Mouse (Mus musculus) retina, embryonic 14.5 days (tissue): ENCODE measurements around the gene Coro2b.

ENCODE experiments used
- DNase-seq: peaks from one replicate; pipeline ENCODE4 v3.0.0-alpha.2; 2015; ENCODE audit warnings: low spot score

Gene Coro2b

DNA sequence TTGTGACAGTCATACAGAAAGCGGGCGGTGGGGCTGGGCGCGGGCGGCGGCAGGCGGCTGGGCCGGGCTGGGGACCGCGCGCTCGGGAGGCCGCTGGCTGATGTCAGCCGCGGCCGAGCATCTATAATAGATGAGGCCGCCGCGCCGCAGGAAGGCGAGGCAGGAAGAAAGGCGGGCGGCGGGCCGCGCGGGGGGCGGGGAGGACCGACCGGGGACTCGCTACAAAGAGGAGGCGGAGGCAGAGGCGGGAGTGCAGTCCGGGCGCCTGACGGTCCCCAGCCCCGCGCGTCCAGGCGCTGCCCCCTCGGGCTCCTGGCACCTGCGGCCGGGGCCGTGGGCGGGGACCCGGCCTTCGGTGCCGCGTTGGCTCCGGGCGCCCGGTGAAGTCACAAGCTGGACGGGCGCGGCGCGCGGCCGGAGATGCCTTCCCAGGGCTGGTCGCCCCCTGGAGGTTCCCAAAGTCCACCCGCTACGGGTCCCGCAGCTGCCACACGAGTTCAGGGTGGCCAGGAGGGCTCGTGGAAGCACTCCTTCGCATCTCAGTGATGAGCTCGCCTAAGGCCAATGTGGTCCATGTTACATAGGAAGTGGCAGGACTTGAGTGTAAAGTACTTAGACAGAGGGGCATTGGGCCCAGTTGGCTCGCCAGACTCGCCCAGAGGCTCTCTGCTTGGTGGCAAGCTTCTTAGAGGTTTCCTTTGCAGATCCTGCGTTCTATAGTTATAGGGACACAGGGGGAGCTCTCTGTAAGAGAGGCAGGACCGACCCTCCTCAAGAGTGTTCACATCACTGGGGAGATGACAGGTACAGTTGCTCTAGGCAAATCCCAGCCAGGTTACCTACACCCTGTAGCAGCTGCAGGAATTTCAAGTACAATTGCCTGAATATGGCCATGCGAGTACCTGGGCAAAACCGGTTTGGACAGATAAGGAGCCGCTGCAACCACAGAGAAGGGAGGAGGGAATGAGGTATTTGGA is at the start of gene Coro2b:
TSS of gene Coro2b (minus strand) at position 390 of the 977 bp plus-strand sequence.
- peak; percentile 80 for DNase-seq

DNA sequence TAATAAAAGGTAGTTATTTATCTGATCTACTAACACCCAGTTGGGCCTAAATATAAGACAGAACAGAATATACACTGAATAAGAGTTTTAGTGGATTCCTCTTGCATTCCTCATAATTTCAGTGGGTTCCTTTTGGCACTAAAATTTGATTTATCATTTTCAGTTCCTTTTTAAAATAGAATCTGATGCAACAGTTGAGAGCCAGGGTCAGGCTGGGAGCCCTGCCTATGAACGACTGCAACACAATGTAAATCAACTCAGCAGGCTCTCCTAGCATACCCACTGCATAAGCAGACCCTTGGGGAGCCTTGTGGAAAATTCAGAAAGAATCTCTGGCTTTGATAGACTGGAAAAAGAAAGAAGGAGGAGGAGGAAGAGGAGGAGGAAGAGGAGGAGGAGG is 40.7 kb upstream of the Coro2b start:
- no peak for DNase-seq

DNA sequence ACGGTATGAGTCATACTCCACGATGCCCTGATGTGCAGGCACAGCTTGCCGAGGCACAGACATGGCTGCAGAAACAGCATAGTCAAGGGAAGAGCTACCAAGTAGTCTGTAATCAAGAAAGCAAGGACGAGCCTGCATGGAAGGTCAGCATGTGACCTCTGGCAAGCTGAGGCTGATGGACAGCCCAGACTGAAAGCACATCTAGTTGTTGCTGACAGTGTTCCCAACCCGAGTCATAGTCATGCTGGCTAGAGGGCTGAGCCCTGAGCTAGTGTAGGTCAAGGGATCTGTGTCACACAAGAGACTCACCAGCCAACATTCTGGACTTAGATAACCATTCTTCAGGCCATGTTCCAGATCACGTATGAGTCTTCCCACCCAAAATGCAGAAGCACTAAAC is 32.3 kb upstream of the Coro2b start:
- DNase-seq = no peak

DNA sequence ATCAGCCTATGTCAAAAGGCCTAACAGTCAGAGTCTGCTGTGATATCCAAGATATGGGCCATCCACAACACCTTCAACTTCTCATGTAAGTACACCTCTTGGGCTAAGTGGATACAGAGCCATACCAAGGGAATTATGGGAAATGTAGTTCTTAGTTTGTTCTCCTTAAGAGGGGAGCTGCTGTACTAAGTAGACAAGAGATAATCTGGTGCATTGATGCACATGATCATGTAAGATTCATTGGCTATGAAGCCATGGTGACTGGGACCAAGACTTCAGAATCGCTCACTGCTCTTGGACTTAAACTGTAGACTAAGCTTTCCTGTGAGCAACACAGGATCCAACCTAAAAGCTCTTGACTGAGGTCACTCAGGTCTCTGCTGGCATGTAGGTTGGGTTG is 31.0 kb upstream of the Coro2b start:
- DNase-seq = no peak

DNA sequence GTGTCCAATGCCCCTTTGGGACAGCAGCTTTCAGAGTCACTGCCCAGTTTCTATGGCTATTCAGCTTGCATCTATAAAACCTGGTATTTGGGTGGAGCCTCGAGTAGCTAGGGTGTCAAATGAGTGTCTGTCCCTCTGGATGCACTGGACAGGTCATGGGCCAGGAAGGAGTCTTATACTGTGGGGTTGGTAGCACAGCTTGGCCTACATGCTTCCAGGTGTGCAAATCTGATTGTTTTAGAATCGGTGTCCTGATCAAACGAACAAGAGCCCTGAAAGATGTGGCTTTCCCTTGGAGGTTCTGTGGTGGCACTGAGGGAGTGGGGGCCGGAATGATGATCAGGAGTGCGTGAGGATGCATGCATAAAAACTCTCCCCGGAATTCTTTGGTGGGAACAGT is 25.4 kb upstream of the Coro2b start:
- DNase-seq = no peak

DNA sequence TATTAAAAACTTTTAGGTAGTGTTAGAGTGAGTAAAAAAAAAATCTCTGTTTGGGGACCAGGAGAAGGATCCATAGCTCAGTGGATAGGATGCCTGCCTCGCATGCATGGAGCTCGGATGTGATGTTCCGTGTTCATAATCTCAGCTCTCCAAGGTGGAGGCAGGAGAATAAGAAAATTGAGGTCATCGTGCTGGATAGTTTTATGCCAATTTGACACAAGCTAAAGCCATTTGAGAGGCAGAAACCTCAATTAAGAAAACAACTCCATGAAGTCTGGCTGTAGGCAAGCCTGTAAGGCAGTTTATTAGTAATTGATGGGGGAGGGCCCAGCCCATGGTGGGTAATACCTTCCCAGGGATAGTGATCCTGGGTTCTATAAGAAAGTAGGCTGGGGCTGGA is 23.6 kb upstream of the Coro2b start:
- DNase-seq = no peak

DNA sequence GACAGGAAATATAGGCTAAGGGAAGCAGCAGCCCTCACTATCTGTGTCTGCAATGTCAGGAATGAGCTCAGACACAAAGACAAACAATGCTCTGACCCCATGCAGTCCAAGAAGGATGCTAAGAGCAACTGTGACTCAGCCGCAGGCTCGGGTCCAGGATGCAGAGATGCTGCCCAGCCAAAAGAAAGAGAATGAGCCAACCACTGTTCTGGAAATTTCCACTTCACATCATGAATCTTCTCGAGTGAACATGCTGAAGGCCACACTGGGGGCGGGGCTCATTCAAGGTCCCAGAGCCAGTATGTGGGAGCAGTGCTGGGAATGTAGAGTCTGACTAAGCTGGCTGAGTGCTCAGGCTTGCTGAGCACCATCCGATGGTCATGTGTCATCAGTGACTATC is 23.2 kb upstream of the Coro2b start:
- no peak for DNase-seq

DNA sequence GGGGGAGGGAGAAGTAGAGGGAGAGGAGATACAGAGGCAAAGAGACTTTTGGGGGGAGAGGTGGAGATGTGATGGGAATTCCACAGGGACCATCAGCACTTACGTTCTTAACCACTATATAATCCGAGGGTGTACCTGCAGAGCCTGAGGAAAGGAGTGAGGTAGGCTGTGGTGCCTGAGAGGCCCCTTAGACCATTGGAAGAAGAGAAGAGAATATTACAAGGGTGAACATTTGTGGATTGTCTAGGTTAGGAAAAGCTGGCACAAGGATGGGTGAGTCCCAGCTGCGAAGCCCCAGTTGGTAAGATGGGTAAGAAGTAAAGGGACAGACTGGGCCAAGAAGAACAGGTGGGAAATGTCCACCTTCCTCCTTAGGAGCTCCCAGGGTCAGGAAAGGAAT is 22.6 kb upstream of the Coro2b start:
- no peak for DNase-seq

DNA sequence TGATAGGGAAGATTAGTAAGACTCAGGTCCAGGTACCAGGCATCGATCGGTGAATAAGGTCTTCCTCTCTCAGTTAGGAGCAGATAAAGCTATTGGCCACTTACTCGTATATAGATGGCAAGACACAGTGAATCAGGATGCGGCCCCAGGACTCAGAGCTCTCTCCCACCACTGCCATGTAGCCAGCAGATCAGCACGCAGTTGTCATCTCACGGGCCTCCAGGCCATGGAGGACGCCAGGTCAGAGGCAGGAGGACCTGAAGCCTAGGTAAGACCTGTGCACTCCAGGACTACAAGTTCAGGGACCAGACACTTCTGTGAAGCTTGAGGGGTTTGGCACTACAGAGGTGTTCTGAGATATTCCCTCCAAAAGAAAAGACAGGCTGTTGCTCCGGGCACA is 21.2 kb upstream of the Coro2b start:
- DNase-seq = no peak

DNA sequence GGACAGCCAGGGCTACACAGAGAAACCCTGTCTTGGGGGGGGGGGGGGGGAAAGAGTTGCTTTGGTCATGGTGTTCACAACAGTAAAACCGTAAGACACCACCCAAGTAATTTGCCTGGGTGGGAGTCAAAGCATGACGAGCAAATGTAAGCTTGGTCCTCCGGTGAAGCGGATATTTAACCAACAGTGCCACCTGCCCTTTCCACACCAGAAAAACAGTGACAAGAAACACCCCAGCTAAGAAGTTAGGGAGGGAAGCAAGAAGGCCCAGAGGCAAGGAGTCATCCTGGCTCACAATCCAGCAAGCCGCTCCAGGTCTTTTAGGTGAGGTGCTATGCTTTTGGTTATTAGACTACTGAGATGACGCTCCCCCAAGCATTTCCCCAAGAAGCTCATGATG is 19.9 kb upstream of the Coro2b start:
- DNase-seq = no peak

DNA sequence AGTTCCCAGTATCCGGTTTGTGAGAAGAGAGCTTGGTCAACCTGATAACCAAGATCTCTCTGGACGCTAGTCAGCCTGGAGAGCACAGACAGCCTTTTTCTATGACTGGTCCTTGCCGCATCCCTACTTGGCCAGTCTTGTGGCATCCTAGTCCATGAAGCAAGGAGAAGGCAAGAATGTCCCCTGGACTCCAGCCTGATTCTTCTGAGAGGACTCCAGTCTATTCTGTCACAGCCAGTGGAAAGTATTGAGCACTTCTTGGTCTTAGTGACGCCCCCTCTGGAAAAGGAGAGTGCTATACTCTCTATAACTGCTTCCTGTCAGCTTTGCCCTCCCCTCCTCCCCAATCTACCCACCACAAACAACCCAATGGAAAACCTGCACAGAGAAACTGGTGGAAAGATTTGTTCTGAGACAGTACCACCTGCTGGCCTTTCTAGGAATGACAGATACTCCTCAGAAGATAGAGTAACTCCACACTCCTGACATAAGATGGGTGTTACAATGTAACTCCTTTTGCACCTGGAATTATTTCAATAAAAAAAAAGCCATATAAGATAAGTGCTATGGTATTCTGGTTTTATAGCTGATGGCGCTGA is 18.5 kb upstream of the Coro2b start:
- DNase-seq = peak; percentile 84

DNA sequence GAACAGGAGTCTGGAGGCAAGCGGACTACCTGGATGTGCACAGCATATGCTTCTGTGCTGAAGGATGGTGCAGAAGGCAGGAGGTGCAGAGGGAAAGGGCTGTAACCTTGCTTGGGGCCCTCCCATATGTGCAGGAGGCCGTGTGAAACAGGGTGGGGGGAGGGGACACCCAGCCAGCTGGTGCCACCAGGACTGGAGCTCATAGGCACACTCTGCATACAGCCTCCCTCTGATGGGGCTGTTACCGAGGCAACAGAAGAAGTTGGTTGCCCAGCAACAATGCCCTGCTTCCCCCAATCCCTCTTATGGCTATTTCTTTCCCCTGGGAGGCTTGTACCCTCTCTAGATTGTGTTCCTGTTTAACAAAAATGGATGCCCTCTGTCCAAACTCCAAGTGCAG is 17.8 kb upstream of the Coro2b start:
- peak; percentile 77 for DNase-seq

DNA sequence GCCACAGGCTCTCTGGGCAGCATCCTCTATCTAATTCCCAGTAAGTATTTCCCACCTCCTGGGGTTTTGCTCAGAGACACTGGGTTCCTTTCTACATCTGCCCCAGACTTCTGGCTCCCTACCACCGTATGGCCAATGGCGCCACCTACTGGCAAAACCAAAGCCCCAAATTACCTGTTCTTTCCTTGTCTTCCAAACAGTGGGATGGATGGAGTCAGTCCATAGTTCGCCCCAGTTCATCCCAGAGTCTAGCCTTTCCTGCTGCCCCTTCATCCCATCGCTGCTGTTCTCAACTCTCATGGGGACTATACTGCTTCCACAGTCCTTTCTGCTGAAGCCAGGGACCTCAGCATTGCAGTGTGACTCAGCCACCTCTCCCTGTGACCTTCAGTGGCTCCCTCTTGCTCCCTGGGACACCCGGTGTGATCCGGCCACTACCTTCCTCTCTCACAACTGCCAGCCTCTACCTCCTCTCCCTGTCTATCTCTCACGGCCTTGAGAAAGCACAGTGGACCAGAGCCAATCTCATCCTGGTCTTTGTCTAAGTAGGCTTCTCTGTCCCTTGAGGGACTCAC is 16.6 kb upstream of the Coro2b start:
- peak; percentile 90 for DNase-seq

DNA sequence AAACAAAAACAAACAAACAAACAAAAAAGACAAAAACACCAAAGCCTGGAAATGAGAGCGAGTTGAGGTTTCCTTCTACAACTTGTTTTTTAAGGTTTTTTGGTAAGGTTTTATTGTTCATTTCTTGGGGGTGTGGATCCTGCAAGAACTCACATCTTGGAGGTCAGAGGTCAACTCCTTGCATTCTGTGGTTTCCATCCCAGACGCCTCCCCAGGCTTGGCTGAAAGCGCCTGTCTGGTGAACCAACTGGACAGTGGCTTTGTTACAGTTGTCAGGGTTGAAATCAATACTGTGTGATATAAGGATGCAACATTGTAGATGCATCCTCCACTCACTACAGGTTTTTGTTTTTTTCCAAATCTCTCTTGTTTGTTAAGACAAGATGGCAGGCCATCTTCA is 14.7 kb upstream of the Coro2b start:
- no peak for DNase-seq

DNA sequence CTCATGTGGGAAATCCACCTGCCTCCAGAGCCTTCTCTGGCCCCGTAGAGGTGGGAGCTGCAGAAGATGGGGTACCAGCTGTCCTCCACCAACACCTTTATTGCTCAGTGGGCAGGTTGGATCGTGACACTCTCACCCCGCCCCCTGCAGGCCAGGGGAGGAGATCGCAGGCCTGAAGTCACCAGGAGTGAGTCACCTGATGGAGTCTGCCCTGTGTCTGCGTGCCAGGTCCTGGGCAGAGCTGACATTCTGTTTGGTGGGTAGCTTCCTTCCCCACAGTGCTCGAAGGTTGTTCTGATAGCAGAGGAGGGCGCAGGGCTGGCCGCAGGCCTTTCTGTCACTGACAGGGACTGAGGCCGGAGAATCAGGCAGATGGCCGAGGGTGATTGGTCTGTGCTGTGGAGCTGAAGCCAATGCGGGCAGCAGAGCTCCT is 13.8 kb upstream of the Coro2b start:
- DNase-seq = peak; percentile 70

DNA sequence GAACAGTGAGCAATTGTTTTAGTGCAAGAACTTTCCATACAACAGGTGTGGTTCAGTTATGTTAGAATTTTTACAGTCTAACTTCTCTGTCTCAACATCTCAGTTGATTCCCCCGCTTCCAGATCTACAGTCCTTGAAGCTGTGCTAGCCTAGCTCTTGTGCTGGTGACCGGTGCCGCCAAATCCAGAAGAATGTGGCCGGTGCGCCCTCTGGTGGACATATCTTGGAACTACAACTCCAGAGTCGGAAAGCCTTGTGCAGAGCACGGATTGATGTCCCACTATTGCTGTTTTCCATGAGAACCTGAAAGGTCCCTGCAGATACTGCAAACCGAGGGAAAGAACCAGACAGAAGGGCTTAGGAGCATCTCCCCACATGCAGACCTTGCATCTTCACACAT is 13.0 kb upstream of the Coro2b start:
- peak; percentile 97 for DNase-seq

DNA sequence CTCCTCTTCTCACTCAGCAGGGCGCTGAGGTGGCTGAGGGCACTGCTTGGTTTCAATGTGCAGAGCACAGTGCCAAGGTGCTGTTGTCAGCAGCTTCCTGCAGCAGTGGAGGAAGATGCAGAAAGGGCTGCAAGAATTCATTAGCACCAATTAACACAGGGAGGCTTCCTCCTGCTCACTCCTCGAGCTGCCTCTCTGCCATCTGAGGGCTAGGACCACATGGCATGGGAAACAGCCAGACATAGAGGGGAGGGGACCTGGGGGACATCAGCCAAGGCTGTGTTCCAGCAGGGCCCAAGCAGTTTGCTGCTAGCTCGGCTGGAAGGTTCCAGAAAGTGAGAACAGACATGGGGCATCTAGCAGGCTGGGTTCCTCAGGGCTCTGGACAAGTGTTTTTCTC is 10.6 kb upstream of the Coro2b start:
- DNase-seq = no peak

DNA sequence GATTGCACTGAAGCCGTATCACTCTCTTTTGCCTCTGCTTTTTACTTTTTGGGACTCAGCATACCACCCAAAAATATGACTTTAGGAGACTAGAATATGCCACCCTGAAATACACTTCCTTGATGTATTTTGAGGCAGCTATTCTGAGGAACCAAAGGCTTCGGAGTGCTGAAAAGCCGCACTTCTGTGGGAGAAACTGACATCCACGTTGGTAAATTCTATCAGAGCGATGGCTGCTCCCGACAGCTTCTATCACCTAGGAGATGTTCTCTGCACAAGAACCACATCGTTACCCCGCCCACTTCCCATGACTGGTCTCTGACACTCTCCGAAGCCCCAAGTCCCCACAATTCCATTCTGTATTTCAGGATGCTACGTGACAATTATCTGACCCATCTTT is 8.0 kb upstream of the Coro2b start:
- DNase-seq = no peak

DNA sequence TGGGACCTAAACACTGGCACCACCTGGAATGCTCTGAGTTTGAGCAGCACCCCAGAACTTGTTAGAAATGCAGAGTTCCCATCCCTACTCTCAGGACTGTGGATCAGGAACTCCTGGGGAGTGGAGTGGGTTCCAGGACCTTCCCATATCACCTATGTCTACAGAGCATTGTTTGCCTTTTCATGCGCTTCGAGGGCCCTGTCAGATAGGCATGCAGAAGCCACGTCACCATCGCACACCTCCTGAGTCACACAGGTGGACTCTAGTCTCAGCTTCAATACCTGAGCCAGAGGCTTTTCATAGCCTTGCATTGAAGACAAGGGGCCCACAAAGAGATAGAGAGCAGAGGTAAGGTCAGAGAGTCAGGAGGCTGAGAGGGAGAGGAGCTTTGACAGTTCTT is 7.0 kb upstream of the Coro2b start:
- DNase-seq = no peak

DNA sequence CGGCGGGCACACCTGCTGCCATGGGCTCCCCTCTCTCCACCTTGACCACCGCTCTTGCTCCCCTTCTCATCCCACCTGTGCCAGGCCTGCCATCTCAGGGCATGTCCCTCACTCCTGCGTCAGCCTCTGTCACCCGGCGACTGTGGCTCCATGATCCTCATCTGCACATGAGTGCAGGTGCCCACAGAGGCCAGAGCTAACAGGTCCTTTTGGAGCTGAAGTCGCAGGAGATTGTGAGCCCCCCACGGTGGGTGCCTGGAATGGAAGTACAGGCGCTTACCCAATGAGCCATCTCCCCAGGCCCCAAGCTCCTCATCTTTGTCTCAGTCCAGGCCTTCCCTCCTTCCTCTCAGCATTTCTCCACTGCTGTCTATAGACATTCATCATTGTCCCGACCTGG is 4.8 kb upstream of the Coro2b start:
- no peak for DNase-seq

DNA sequence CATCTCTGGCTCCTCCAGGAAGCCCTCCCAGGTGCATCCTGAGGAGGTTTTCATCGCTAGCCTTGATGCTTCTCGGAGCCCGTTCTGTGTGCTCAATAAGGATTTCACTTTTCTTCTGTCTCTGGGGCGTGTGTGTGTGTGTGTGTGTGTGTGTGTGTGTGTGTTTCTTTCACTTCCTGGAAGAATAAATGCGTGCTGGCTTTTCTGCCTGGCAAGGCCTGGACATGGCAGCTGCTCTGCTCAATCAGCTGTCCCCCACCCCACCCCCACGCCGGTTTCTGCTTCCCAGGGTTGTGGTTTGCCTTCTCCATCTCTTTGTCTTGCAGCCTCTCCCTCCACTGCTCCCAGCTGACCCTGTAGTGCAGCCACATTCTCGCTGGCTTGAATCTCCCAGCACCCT is 4.3 kb upstream of the Coro2b start:
- DNase-seq = peak; percentile 59

DNA sequence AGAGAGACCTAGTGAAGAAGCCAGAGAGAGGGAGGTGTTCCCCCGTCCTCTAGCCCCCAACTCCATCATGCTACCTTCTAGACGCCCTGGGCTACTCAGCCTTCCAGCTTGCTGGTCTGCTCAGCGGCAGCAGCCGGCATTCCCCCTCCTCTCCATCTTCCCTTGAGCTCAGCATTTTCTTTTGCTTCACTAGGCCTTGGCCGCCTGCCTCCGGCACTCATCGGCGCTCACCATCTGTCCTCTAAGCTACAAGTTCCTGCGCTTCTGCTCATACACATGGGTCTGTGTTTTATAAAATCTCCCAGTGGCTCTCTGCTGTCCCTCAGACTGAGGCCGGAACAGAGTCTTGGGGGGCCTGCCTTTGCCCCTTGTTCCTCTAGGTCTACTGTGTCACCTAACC is 3.9 kb upstream of the Coro2b start:
- peak; percentile 63 for DNase-seq

DNA sequence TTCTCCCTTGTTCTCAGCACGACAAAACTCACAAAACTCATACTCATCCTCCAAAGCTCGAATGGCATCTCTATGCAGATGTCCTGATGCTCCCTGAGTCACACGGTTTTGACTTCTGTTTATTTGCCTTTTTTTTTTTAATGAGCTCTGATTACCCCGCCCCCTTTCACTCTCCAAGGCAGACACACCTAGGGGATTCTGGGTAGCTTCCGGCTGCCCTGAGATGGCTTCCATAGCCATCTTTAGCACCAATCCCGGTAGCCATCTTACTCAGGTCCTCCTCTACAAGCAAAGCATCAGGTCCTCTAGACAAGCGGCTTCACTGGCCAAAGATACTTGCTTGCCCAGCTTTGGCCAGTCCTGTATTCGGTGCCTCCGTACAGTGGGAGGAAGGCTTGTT is 3.3 kb upstream of the Coro2b start:
- no peak for DNase-seq
